Mouse (Mus musculus): ENCODE results near the gene Ciao1. TPM values are rescaled to one million over a fixed set of nuclear protein-coding genes. Genes with fewer than 3 reads are reported as not detected.

Gene Ciao1
- polyA plus RNA-seq, 2 experiments: 29.1 to 38.3 TPM

DNA sequence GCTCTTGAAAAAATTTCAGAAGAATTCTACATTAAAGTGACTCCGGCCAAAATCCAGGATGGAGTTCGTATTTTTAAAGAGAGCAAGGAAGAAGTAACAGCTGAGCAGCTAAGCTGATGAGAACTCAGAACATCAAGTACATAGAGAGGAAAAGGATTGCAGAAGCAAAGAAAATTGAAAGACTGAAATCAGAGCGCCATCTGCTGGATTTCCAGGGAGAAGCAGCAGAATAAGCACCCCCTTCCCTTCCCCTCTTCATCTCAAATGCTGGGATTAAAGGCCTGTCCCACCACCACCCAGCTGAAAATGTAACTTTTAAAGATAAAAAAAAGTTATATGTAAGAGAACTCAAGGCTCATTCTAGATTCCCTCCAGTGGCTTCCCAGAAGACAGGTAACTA is 42.7 kb downstream of the Ciao1 start:
- no peaks in the 10 kb centered on the region for H3K27me3 ChIP-seq (ENCODE audit: control insufficient read depth, insufficient read depth, low read length)
- no peaks in the 10 kb centered on the region for H3K9me3 ChIP-seq (ENCODE audit: control insufficient read depth, low read length)
- no peak overlapping the region for H3K27ac ChIP-seq
- H3K4me1 ChIP-seq (replicated peaks; ENCODE audit: control insufficient read depth in 2 of 2, insufficient read depth in 2 of 2, low read length in 1 of 2): peaks cover 7 to 12% of the 10 kb centered on the region in 2 experiments; a peak in 3 of 4 replicates
- ATAC-seq (ENCODE audit: insufficient read depth): no peak
- H3K4me2 ChIP-seq (ENCODE audit: low read depth): no peak overlapping the region
- peaks cover 2% of the 10 kb centered on the region for H3K36me3 ChIP-seq (replicated peaks; ENCODE audit: control insufficient read depth, insufficient read depth, low read depth)
- 19% methylated on average over 3 of the region's 3 CpGs for WGBS (ENCODE audit: insufficient replicate concordance)
- DNase-seq (ENCODE audit: low read depth in 3 of 3, low spot score in 3 of 3): peak; percentile 37 to 52 (median 39)
- no peak overlapping the region for H3K4me3 ChIP-seq (ENCODE audit: insufficient read depth in 1 of 2, low read depth in 2 of 2, low read length in 2 of 2)
- TF ChIP-seq EP300 (IDR thresholded peaks at IDR 0.05; ENCODE audit: low read depth) (no peak), CTCF (IDR thresholded peaks at IDR 0.05; ENCODE audit: low read depth) (peak; percentile 81)
- no peak overlapping the region for H3K9ac ChIP-seq (replicated peaks)

Other genes starting within 250 kb of the Ciao1 start
- 1.6 and 2.4 TPM in 2 replicates for gene Ap4e1, start 239.1 kb downstream of the Ciao1 start, polyA plus RNA-seq (2012; rRNA removed)
- 4.1 and 4.2 TPM in 2 replicates for gene Ap4e1, start 239.1 kb downstream of the Ciao1 start, polyA plus RNA-seq (2014; fragmentation: Nextera tagmentation; extraction: Ambion mirVana)
- 15.3 and 25.1 TPM in 2 replicates for gene Blvra, start 177.2 kb downstream of the Ciao1 start, polyA plus RNA-seq (2012; rRNA removed)
- 63.7 and 65.1 TPM in 2 replicates for gene Blvra, start 177.2 kb downstream of the Ciao1 start, polyA plus RNA-seq (2014; fragmentation: Nextera tagmentation; extraction: Ambion mirVana)
- 19.7 and 33.9 TPM in 2 replicates for gene Ncaph, start 113.9 kb downstream of the Ciao1 start, polyA plus RNA-seq (2012; rRNA removed)
- gene Ncaph, start 113.9 kb downstream of the Ciao1 start, polyA plus RNA-seq (2014; fragmentation: Nextera tagmentation; extraction: Ambion mirVana): 58.4 and 65.2 TPM in 2 replicates
- gene Itpripl1, start 104.4 kb downstream of the Ciao1 start, polyA plus RNA-seq (2012; rRNA removed): 7.3 and 8.0 TPM in 2 replicates
- gene Itpripl1, start 104.4 kb downstream of the Ciao1 start, polyA plus RNA-seq (2014; fragmentation: Nextera tagmentation; extraction: Ambion mirVana): 17.7 and 19.9 TPM in 2 replicates
- 0.23 and 0.57 TPM in 2 replicates for gene 1810024B03Rik, start 39.5 kb downstream of the Ciao1 start, polyA plus RNA-seq (2012; rRNA removed)
- gene 1810024B03Rik, start 39.5 kb downstream of the Ciao1 start, polyA plus RNA-seq (2014; fragmentation: Nextera tagmentation; extraction: Ambion mirVana): 0.81 and 0.96 TPM in 2 replicates
- 18.2 and 27.5 TPM in 2 replicates for gene Snrnp200, start 39.4 kb downstream of the Ciao1 start, polyA plus RNA-seq (2012; rRNA removed)
- gene Snrnp200, start 39.4 kb downstream of the Ciao1 start, polyA plus RNA-seq (2014; fragmentation: Nextera tagmentation; extraction: Ambion mirVana): 28.1 and 33.3 TPM in 2 replicates
- 8.4 and 11.7 TPM in 2 replicates for gene Tmem127, start 92 bp upstream of the Ciao1 start, polyA plus RNA-seq (2012; rRNA removed)
- gene Tmem127, start 92 bp upstream of the Ciao1 start, polyA plus RNA-seq (2014; fragmentation: Nextera tagmentation; extraction: Ambion mirVana): 7.4 and 9.2 TPM in 2 replicates
- gene Stard7, start 22.4 kb upstream of the Ciao1 start, polyA plus RNA-seq (2012; rRNA removed): 23.3 and 29.8 TPM in 2 replicates
- gene Stard7, start 22.4 kb upstream of the Ciao1 start, polyA plus RNA-seq (2014; fragmentation: Nextera tagmentation; extraction: Ambion mirVana): 42.0 and 51.9 TPM in 2 replicates
- gene Dusp2, start 88.3 kb upstream of the Ciao1 start, polyA plus RNA-seq (2012; rRNA removed): 1.1 and 1.8 TPM in 2 replicates
- 1.5 and 1.7 TPM in 2 replicates for gene Dusp2, start 88.3 kb upstream of the Ciao1 start, polyA plus RNA-seq (2014; fragmentation: Nextera tagmentation; extraction: Ambion mirVana)
- gene Astl, start 90.8 kb upstream of the Ciao1 start, polyA plus RNA-seq (2012; rRNA removed): not detected in 2 replicates
- not detected in 2 replicates for gene Astl, start 90.8 kb upstream of the Ciao1 start, polyA plus RNA-seq (2014; fragmentation: Nextera tagmentation; extraction: Ambion mirVana)
- 12.4 and 13.2 TPM in 2 replicates for gene Adra2b, start 115.4 kb upstream of the Ciao1 start, polyA plus RNA-seq (2012; rRNA removed)
- gene Adra2b, start 115.4 kb upstream of the Ciao1 start, polyA plus RNA-seq (2014; fragmentation: Nextera tagmentation; extraction: Ambion mirVana): 20.0 and 24.4 TPM in 2 replicates
- gene Gpat2, start 177.4 kb upstream of the Ciao1 start, polyA plus RNA-seq (2012; rRNA removed): 0.26 and 0.45 TPM in 2 replicates
- 0.32 and 0.33 TPM in 2 replicates for gene Gpat2, start 177.4 kb upstream of the Ciao1 start, polyA plus RNA-seq (2014; fragmentation: Nextera tagmentation; extraction: Ambion mirVana)
- 6.8 and 7.9 TPM in 2 replicates for gene Fahd2a, start 196.7 kb upstream of the Ciao1 start, polyA plus RNA-seq (2012; rRNA removed)
- 15.1 and 20.0 TPM in 2 replicates for gene Fahd2a, start 196.7 kb upstream of the Ciao1 start, polyA plus RNA-seq (2014; fragmentation: Nextera tagmentation; extraction: Ambion mirVana)